Mouse (Mus musculus): ENCODE data around the gene Ptgfrn.

Ptgfrn gene

GRCm38 (mm10) chr3:101078344-101078743, 31.7 kb downstream of the Ptgfrn start:
- DNase-seq (ENCODE audit: low spot score), result no peak

GRCm38 (mm10) chr3:101077710-101078100, 32.4 kb downstream of the Ptgfrn start:
- no peak for DNase-seq (ENCODE audit: low spot score)

- no peak for DNase-seq (ENCODE audit: low spot score)
Measured at GRCm38 (mm10) chr3:101076966-101077709, 32.9 kb downstream of the Ptgfrn start.

- DNase-seq (ENCODE audit: low spot score), result no peak
Measured at GRCm38 (mm10) chr3:101075866-101076265, 34.2 kb downstream of the Ptgfrn start.

- DNase-seq (ENCODE audit: low spot score), result no peak
Measured at GRCm38 (mm10) chr3:101073384-101073783, 36.7 kb downstream of the Ptgfrn start.

- no peak for DNase-seq (ENCODE audit: low spot score)
Measured at GRCm38 (mm10) chr3:101072506-101073215, 37.4 kb downstream of the Ptgfrn start.

GRCm38 (mm10) chr3:101071576-101071975, 38.5 kb downstream of the Ptgfrn start:
- DNase-seq (ENCODE audit: low spot score), result no peak

GRCm38 (mm10) chr3:101070796-101071235, 39.3 kb downstream of the Ptgfrn start:
- DNase-seq (ENCODE audit: low spot score), result no peak

GRCm38 (mm10) chr3:101070230-101070795, 39.8 kb downstream of the Ptgfrn start:
- DNase-seq (ENCODE audit: low spot score), result no peak

GRCm38 (mm10) chr3:101068701-101069100, 41.4 kb downstream of the Ptgfrn start:
- no peak for DNase-seq (ENCODE audit: low spot score)

GRCm38 (mm10) chr3:101066175-101066574, 43.9 kb downstream of the Ptgfrn start:
- DNase-seq (ENCODE audit: low spot score), result no peak

GRCm38 (mm10) chr3:101061865-101062585, 48.1 kb downstream of the Ptgfrn start:
- no peak for DNase-seq (ENCODE audit: low spot score)

GRCm38 (mm10) chr3:101059214-101059613, 50.9 kb downstream of the Ptgfrn start:
- DNase-seq (ENCODE audit: low spot score), result no peak

GRCm38 (mm10) chr3:101058203-101058602, 51.9 kb downstream of the Ptgfrn start:
- no peak for DNase-seq (ENCODE audit: low spot score)

GRCm38 (mm10) chr3:101055216-101055615, 54.9 kb downstream of the Ptgfrn start:
- DNase-seq (ENCODE audit: low spot score), result no peak

- no peak for DNase-seq (ENCODE audit: low spot score)
Measured at GRCm38 (mm10) chr3:101051601-101052000, 58.5 kb downstream of the Ptgfrn start.

- DNase-seq (ENCODE audit: low spot score), result no peak
Measured at GRCm38 (mm10) chr3:101049997-101050396, 60.1 kb downstream of the Ptgfrn start.

- no peak for DNase-seq (ENCODE audit: low spot score)
Measured at GRCm38 (mm10) chr3:101048781-101049180, 61.3 kb downstream of the Ptgfrn start.

- DNase-seq (ENCODE audit: low spot score), result no peak
Measured at GRCm38 (mm10) chr3:101047586-101048275, 62.3 kb downstream of the Ptgfrn start.

- DNase-seq (ENCODE audit: low spot score), result no peak
Measured at GRCm38 (mm10) chr3:101045431-101045830, 64.6 kb downstream of the Ptgfrn start.

GRCm38 (mm10) chr3:101044686-101045085, 65.4 kb downstream of the Ptgfrn start:
- DNase-seq (ENCODE audit: low spot score), result no peak

GRCm38 (mm10) chr3:101041997-101042396, 68.1 kb downstream of the Ptgfrn start:
- no peak for DNase-seq (ENCODE audit: low spot score)
